Comparison of ENCODE assay signal across 7 mouse cellular contexts in genomic region chr14:52195691-52196090, GRCm38 (mm10). TPM values are rescaled to one million over a fixed set of nuclear protein-coding genes. Genes with fewer than 3 reads are reported as not detected.
A peak's percentile ranks its signal among the peaks of the same experiment; 100 is the strongest.
DNase-seq lines count a peak whose midpoint lies in the region; ATAC-seq and TF ChIP-seq lines count a peak whose summit lies in the region.

No protein-coding gene starts in this region.

- ATAC-seq in heart, embryonic 12.5 days (ENCODE audit: insufficient number of reproducible peaks, low FRiP score), result no peak
- ATAC-seq in kidney, embryonic 16.5 days (ENCODE audit: low FRiP score, low TSS enrichment), result no peak

- H3K4me3 ChIP-seq in C2C12 (ENCODE audit: insufficient read depth, poor library complexity, severe bottlenecking) (peak overlapping the region; percentile 87), ES-E14 (ENCODE audit: insufficient read depth in 1 of 2, low read depth in 1 of 2, low read length in 2 of 2, poor library complexity in 1 of 2, severe bottlenecking in 1 of 2) (peak overlapping the region; percentile 94 to 96; a peak in 3 of 4 replicates)
- peak overlapping the region; percentile 93 for H3K4me3 ChIP-seq in heart, embryonic 12.5 days
- H3K4me3 ChIP-seq in kidney, embryonic 16.5 days (ENCODE audit: low read length), result peak overlapping the region; percentile 99
- no peak overlapping the region; the same call in 1 of the 2 replicates for H3K4me3 ChIP-seq in spleen, adult 2 months (ENCODE audit: extremely low read depth, insufficient read depth, insufficient read length)

- H3K9me3 ChIP-seq in ES-E14 (ENCODE audit: control insufficient read depth, insufficient read depth, low read depth, low read length), result no peaks in the 10 kb centered on the region
- H3K9me3 ChIP-seq in heart, embryonic 12.5 days (replicated peaks), result no peaks in the 10 kb centered on the region
- H3K9me3 ChIP-seq in kidney, embryonic 16.5 days (ENCODE audit: low read length), result no peaks in the 10 kb centered on the region

- no peak for TF ChIP-seq CTCF in C2C12 (IDR thresholded peaks at IDR 0.05; ENCODE audit: control insufficient read depth, insufficient read depth, insufficient read length)
- TF ChIP-seq CTCF in spleen, adult 2 months (IDR thresholded peaks at IDR 0.05; ENCODE audit: extremely low read depth, insufficient read depth, insufficient read length, insufficient replicate concordance), result peak; percentile 16; the same call in 1 of the 2 replicates

- no peak overlapping the region; the same call in 1 of the 2 replicates for H3K9ac ChIP-seq in ES-E14 (ENCODE audit: insufficient read depth, low read depth, low read length, poor library complexity, severe bottlenecking)
- no peak overlapping the region for H3K9ac ChIP-seq in heart, embryonic 12.5 days
- no peak overlapping the region for H3K9ac ChIP-seq in kidney, embryonic 16.5 days (replicated peaks; ENCODE audit: low read length)

- H3K27me3 ChIP-seq in C2C12 (ENCODE audit: control insufficient read depth, insufficient read depth, insufficient read length), result no peaks in the 10 kb centered on the region
- no peaks in the 10 kb centered on the region for H3K27me3 ChIP-seq in heart, embryonic 12.5 days (replicated peaks)
- no peaks in the 10 kb centered on the region for H3K27me3 ChIP-seq in kidney, embryonic 16.5 days (ENCODE audit: insufficient read depth, low read length)
- no peaks in the 10 kb centered on the region for H3K27me3 ChIP-seq in spleen, adult 2 months (ENCODE audit: control insufficient read depth, insufficient read depth, low read length)

- no peak overlapping the region for H3K27ac ChIP-seq in ES-E14 (ENCODE audit: insufficient read depth, low read depth, low read length, poor library complexity, severe bottlenecking)
- H3K27ac ChIP-seq in heart, embryonic 12.5 days (ENCODE audit: poor library complexity, severe bottlenecking), result no peak overlapping the region
- H3K27ac ChIP-seq in kidney, embryonic 16.5 days (ENCODE audit: low read length), result no peak overlapping the region
- no peak overlapping the region for H3K27ac ChIP-seq in spleen, adult 2 months (ENCODE audit: insufficient read depth, low read length)

- peak overlapping the region; percentile 80 for H3K4me2 ChIP-seq in heart, embryonic 12.5 days
- H3K4me2 ChIP-seq in kidney, embryonic 16.5 days (replicated peaks; ENCODE audit: low read depth, low read length), result peak overlapping the region; percentile 86

- H3K79me3 ChIP-seq in C2C12 (ENCODE audit: low read depth), result peaks cover 61% of the 10 kb centered on the region

- H3K36me3 ChIP-seq in C2C12 (ENCODE audit: control insufficient read depth, insufficient read depth) (peaks cover 22% of the 10 kb centered on the region), ES-E14 (ENCODE audit: control insufficient read depth, insufficient read depth, low read length, poor library complexity, severe bottlenecking) (peaks cover 8% of the 10 kb centered on the region)
- H3K36me3 ChIP-seq in heart, embryonic 12.5 days, result peaks cover 28% of the 10 kb centered on the region
- H3K36me3 ChIP-seq in kidney, embryonic 16.5 days (ENCODE audit: insufficient read depth, low read length), result peaks cover 23% of the 10 kb centered on the region
- peaks cover 12% of the 10 kb centered on the region for H3K36me3 ChIP-seq in spleen, adult 2 months (ENCODE audit: control insufficient read depth, insufficient read depth, low read length)

- in situ Hi-C loops in ES-E14 (cut with MboI; ENCODE audit: low sequenced_read_pairs in 2 of 2, unreplicated experiment in 2 of 2), result no loop called here

- H3ac ChIP-seq in C2C12 (ENCODE audit: control insufficient read depth, insufficient read length, low read depth), result no peak overlapping the region

- no peak for TF ChIP-seq POLR2A in spleen, adult 2 months (IDR thresholded peaks at IDR 0.05; ENCODE audit: low read depth, low read length)

- WGBS in heart, embryonic 12.5 days, result 14% methylated on average over 3 of the region's 3 CpGs
- WGBS in kidney, embryonic 16.5 days, result 11% methylated on average over 3 of the region's 3 CpGs
- whole genome bisulfite sequencing in spleen, adult 2 months, result 13% methylated on average over 3 of the region's 3 CpGs

- peaks cover 6 to 8% of the 10 kb centered on the region in 2 experiments; a peak in 3 of 4 replicates for H3K4me1 ChIP-seq in ES-E14 (ENCODE audit: control insufficient read depth in 2 of 2, insufficient read depth in 2 of 2, low read length in 2 of 2, poor library complexity in 1 of 2)
- peaks cover 7% of the 10 kb centered on the region; the same call in 1 of the 2 replicates for H3K4me1 ChIP-seq in heart, embryonic 12.5 days (replicated peaks)
- H3K4me1 ChIP-seq in kidney, embryonic 16.5 days (ENCODE audit: insufficient read depth, low read length), result peaks cover 17% of the 10 kb centered on the region
- no peaks in the 10 kb centered on the region; the same call in 1 of the 2 replicates for H3K4me1 ChIP-seq in spleen, adult 2 months (ENCODE audit: control insufficient read depth, insufficient read depth, insufficient read length)

- DNase-seq in ES-E14 (ENCODE audit: low read depth, low spot score), result peak; percentile 53
- DNase-seq in cerebellum, postnatal 14 days, result peak; percentile 64 to 76
- peak; percentile 54 for DNase-seq in lung, postnatal 14 days
- peak; percentile 42 to 63 for DNase-seq in spleen, adult 2 months (ENCODE audit: low read depth in 1 of 2, low spot score in 2 of 2)

- H3K79me2 ChIP-seq in C2C12 (ENCODE audit: control insufficient read depth, insufficient read depth), result peaks cover 85% of the 10 kb centered on the region

TF ChIP-seq in C2C12, 6 proteins besides CTCF, POLR2A, EP300 and RAD21:
- TF ChIP-seq MYOD1 (IDR thresholded peaks at IDR 0.05; ENCODE audit: control insufficient read depth, insufficient read length, low read depth), result no peak
- TF ChIP-seq USF1 (IDR thresholded peaks at IDR 0.05; ENCODE audit: low read depth), result no peak
- TF ChIP-seq FOSL1 (IDR thresholded peaks at IDR 0.05; ENCODE audit: insufficient read depth, low read length, poor library complexity, severe bottlenecking), result no peak
- TF ChIP-seq MAX (IDR thresholded peaks at IDR 0.05), result no peak
- TF ChIP-seq MYOG (IDR thresholded peaks at IDR 0.05; ENCODE audit: control insufficient read depth, extremely low read depth, insufficient read length), result no peak
- TF ChIP-seq CEBPB (IDR thresholded peaks at IDR 0.05; ENCODE audit: low read depth), result no peak
TF ChIP-seq in C2C12: peak in this region for 0.

TF ChIP-seq in ES-E14, 5 proteins besides CTCF, POLR2A, EP300 and RAD21:
- TF ChIP-seq CHD2 (IDR thresholded peaks at IDR 0.05; ENCODE audit: low read depth, low read length) (no peak), ZNF384 (IDR thresholded peaks at IDR 0.05; ENCODE audit: low read depth, low read length) (peak; percentile 50; the same call in 1 of the 2 replicates), MAFK (IDR thresholded peaks at IDR 0.05; ENCODE audit: insufficient read depth, low read depth, low read length) (no peak), HCFC1 (IDR thresholded peaks at IDR 0.05; ENCODE audit: borderline replicate concordance, insufficient read depth, low read length) (no peak)
TF ChIP-seq in ES-E14: peak in this region for 1.

RNA-seq across cellular contexts. Expression of gene Supt16, which starts 1.5 kb away (rescaled TPM):
- 25.3 TPM for polyA plus RNA-seq in C2C12 (2012; fragmentation: generic; extraction: Trizol)
- total RNA-seq in ES-E14 (2012; rRNA removed), result 54.7 and 80.3 TPM in 2 replicates
- 35.8 and 36.5 TPM in 2 replicates for polyA plus RNA-seq in heart, embryonic 12.5 days (2016; fragmentation: Nextera tagmentation; extraction: Ambion mirVana)
- 51.1 and 60.0 TPM in 2 replicates for polyA plus RNA-seq in kidney, embryonic 16.5 days (2015; fragmentation: Nextera tagmentation; extraction: Ambion mirVana)
- 7.7 and 8.7 TPM in 2 replicates for polyA plus RNA-seq in spleen, adult 2 months (2012; rRNA removed)
